Mouse (Mus musculus) thymus, adult 2 months (tissue): Measurements from ENCODE around the gene Cog6.

ENCODE experiments used
- CTCF ChIP-seq: fragments of 200-500 bp; IDR thresholded peaks from 2 replicates; pipeline ENCODE4 v1.5.1; 2012; ENCODE audit warnings: mild to moderate bottlenecking, control low read depth, low read length, moderate library complexity, borderline replicate concordance; ENCODE audit not compliant: control insufficient read depth, poor library complexity, insufficient read depth; ENCODE audit errors: extremely low read depth
- POLR2A ChIP-seq: fragments of 200-500 bp; IDR thresholded peaks from 2 replicates; pipeline ENCODE4 v1.6.1; 2012; ENCODE audit warnings: mild to moderate bottlenecking, low read length, control low read depth, moderate library complexity; ENCODE audit not compliant: control insufficient read depth, poor library complexity, insufficient read depth; ENCODE audit errors: extremely low read depth

DNA sequence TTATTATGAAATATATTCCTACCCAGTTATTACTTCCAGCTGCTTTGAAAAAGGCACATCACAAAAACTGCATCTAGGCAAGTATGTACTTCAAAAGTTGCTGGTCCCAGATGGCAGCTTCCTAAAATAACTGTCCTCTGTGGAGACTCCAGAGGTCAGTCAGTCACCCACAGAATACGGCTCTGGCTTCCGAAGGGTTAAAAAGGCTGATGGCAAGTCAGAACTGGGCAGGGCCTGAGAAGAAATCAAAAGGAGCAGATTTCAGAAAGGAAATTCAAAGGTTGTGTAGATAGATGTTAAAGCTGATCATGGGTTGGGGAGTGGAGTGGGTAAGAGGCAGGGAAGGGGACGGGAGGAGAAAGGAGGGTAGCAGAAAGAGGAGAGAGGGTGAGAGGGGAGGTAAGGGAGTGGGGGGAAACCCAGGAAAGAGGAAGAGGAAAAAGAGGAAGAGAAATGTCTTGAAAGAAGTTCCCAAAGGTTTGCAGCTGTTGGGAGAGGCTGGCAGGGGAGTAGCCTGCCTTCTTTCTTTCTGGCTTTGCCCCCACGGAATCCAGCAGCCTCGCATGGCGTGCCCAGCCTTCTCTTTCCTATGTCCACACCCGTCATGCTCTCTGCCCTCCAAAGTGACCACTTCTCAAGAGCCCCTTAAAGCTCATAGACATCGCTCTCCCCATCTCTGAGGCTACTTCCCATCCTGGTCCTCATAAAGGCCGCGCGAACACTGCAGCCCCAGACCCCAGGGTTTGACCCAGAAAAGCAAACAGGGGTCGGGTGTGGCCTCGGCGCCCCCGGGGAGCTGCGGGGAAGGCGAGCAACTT lies 23.8 kb upstream of the Cog6 start:
- TF ChIP-seq CTCF (no peak), POLR2A (no peak)
